Mouse (Mus musculus) spleen, adult 12 weeks (tissue): ENCODE measurements around the gene Ano3.
"Not testable (repeated sequence)": the region's sequence is repeated elsewhere in the genome, so short reads cannot be mapped to it uniquely, and the experiment has no call there.

ENCODE experiments used
- DNase-seq: peaks from one replicate; pipeline ENCODE4 v3.0.0; 2022; ENCODE audit warnings: low spot score

Ano3 gene

DNA sequence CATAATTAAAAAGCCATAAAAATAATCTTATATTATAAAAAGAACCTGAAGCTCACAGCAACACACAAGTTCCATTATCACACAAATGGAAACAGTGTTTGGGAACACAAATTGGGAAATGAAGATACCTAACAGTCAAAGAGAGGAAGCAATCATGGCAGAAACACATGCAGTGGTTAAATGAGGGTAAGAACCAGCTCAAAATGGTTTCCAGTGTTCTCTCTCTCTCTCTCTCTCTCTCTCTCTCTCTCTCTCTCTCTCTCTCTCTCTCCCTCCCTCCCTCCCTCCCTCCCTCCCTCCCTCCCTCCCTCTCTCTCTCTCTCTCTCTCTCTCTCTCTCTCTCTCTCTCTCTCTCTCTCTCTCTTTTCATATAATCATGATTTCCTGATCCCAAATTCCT, at the start of gene Ano3:
Ano3 (minus strand) TSS at position 101 of the 400 bp plus-strand sequence.
- DNase-seq: not testable (repeated sequence)

DNA sequence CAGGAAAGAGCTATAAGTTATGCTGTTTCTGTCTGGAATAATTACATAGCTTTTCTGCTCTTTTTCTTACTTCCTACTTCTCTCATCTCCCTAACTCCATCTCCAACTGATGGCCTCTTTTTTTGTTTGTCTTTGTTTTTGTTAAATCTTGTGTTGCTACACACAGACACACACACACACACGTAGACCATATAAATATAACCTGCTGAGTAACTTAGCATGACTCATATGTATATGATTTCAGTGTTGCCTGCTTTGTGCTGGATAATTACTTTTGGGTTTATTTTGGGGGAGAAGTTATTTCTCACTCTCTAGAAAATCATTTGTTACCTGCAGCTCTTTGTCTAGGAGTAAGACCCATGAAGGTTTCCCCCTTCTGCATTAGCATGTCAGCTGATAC, 39.3 kb upstream of the Ano3 start:
- DNase-seq: no peak

DNA sequence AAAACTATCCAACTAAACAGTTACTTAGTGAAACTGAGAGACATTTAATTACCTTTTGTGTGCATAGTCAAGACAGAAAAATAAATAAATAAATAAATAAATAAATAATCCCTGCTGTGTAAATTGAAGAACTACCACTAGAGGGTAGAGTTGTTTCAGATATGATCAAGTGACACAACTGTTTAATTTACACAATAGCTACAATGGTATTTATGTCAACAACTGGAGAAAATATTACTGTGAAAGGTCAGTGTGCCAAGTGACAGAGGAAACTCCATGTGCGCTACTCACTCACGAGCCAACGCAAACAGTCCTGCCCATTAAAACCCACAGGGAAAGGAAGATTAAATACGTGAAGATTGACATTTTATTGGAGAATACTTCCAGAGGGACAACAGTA, 38.8 kb upstream of the Ano3 start:
- no peak for DNase-seq

DNA sequence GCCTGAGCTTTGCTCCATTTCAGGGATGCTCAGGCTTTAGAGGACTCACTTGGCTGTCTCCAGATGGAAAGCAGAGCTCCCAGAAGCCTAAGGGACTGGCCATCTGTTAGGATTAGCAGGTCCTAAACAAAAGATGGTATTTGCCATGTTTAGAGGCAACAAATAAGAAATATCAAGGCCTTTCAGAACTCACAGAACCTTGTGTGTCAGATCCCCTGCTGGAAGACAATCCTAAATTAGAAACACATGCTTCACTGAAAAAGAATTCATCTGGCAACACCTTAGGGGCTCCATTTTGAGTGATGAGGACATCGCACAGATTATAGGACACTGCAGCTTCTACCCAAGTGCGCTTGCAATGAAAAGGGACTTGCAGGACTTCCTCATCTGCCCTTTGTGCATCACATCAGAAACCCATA, 35.1 kb upstream of the Ano3 start:
- no peak for DNase-seq

DNA sequence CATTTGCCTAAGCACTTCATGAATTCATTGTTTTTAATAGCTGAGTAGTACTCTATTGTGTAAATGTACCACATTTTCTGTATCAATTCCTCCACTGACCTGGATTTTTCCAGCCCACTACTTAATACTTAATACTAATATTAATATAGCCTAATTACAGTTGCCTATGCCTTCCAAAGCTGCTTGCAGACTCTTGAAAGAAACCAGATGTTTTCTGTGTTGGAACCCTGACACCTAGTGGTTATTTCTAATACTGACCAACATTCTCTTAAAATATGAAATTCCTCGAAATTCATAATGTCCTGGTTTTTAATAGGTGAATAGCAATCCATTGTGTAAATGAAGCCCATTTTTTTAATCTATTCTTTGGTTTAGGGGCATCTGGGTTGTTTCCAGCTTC, 31.0 kb upstream of the Ano3 start:
- DNase-seq: no peak

DNA sequence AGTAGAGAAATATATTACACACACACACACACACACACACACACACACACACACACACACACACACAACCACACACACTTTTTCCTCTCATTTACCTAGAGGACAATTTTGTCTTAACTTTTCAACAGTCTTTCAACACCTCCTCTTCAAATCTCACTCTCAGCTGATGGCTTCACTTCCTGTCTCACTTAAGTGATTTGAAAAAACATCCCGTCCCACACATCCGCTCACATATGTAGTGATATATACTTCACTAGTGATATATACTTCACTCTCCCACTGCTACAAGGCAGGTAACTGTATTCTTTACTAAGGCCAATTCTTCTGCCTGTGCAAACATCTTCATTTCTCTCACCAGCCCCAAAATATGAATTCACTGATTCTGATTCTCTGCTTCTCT, 28.9 kb upstream of the Ano3 start:
- no peak for DNase-seq

DNA sequence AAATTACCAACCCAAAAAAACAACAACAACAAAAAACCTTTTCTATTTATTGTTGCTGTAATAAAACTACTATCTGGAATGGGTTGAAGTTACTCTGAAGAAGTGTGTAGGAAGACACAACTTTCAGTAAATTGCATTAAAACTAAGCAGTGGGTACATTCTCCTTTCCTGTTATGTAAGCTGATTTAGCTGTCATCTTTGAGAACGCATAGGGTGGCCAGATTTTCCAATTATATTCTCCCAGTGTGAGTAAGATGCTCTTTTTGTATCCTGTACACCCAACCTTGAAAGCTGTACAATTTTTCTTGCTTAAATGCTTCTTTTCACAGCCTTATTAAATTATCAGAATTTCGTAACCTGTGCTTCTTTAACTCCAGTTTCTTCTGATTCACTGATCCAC, 26.1 kb upstream of the Ano3 start:
- DNase-seq: no peak

DNA sequence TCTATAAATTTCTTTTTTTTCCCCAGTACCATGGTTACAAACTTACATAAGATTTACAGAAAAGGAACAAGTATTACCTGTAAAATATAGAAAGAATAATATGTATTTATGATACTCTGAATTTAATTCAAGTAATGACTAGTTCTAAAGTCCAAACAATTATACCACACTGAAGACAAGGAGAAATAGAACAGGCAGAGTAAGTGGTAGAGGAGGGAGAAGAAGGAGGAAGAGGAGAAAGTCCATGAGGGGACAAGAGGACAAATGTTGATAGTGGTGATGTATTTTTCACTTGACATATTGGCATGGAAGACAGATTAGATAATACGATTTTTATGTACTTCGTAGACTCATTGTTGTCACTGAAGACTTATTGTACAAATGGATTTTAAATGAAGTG, 19.4 kb upstream of the Ano3 start:
- DNase-seq: no peak

DNA sequence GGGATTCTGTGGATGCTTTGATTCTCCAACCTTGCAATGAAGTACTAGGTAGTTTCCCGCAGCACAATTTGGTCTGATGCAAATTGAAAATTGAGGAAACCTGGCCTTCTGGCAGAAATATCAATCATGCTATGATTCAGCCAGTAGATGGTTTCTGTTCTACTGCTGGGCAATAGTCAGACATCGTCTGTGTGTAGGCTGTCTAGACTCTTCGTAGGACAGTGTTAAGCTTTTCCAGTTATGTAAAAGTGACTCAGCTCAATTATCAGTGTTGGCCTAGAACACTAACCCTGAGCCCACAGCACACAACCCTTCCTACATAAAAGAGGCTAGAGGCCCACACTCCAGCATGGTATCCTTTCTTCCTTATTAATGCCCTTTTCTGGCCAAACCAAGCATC, 14.7 kb upstream of the Ano3 start:
- DNase-seq: no peak

DNA sequence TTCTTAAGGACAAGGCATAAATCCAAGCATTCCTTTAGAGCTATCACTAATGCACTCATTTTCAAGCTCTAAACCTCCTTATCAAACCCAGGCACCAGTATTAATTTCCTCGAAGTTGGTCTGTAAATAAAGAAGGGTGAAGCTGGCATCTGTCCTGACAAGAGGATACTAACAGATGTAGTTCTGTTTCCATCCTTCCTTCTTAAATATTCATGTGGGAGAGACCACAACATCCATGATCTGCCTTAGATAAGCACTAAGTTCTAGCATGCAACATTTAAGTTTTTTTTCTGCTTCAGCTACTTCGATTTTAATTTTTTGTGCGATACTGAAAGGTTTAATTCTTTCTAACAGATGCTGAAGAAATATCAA, 305 bp downstream of the Ano3 start:
- DNase-seq: no peak

DNA sequence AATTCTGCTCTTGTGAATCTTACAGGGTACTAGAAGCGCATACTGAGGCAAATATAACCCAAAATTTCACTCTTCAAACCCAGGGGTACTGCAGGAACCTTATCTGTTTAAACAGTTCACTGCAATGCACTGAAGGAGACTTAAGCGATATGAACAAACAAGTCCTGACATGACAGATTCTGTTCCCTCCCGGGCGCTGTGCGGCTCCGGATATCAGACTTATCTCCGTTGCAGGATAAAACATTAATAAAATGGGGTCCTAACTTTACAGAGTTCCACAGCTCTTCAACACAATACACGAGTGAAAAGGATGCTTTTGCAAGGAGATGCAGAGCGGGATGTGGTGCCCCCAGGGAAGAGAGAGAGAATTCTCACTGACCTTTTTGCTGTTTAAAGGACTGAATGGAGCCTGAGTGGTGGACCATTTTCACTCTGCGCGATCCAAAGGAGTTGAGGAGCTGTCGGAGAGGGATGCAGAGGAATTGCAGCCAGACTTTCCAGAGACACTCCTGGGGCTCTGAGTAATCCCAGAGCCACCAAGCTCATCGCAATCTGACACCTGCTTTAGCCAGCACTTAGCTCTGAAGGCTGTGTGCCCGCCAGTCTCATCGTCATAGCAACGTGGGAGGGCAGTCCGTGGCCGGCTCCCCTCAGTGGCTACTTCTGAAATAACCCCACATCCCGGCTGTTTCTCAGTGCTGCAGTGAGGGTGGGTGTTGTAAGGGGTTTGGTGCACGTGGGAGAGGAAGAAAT, 868 bp downstream of the Ano3 start:
- DNase-seq: no peak

DNA sequence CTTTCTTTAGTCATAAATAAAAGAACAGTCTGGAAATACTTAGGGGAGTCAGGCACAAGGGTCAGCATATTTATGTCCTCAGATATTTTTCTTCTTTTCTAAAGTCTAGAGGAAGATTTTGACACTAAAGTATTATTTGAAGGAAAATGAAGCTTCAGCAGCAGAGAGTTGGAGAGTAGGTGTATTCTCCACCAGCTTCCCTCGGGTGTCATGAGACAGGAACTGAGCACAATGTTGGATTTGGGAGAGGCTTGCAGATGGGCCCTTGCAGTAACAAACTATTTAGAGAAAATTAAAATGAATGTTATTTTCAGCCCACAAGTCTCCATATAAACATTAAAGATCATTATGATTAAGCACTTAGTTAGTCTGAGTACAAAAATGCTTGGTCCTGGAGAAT, 5.6 kb downstream of the Ano3 start:
- no peak for DNase-seq

DNA sequence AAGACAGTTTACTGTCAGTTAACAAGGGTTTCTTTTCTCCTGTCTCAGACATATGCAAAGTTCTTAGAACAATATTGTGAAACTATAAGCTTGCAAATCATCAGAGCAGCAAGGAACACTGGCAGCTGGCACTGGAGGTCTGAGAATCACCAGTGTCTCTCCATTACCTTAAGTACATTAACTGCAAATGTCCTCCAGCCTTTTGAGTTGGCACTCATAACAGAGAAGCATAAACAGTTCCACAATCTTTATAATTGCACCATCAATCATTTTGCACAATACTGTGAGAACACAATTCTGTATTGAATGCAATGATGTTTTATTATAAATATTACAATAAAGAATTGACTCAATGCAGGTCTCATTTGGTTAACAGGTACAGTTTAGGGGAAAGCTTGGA, 15.0 kb downstream of the Ano3 start:
- DNase-seq: no peak

DNA sequence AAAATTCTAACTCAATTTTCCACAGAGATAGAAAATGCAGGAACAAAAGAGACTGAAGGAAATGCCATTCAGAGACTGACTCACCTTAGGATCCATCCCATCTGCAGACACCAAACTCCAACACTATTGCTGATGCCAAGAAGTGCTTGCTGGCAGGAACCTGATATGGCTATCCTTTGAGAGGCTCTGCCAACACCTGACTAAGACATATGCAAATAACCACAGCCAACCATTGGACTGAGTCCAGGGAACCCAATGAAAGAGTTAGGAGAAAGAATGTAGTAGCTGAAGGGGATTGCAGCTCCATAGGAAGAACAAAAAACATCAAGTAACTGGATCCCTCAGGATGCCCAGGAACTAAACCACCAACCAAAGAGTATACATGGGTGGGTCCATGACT, 21.6 kb downstream of the Ano3 start:
- no peak for DNase-seq

DNA sequence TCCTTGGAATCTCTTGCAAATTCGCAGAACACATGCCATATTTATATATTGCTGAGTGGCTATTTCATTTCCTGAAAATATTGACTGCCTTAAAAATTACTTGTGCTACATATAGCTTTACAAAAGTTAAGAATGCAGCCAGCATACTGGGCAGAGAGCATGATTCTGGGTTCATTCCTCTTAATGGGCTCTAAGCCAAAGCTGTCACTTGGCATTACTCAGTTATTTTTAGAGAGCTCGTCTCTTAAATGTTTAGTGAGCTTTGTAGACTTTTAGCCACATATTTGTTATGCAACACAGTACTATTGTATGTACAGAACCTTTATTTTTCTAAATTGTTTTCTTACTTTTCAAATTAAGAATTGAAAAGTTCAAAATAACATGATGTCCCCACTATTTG, 41.2 kb downstream of the Ano3 start:
- no peak for DNase-seq

DNA sequence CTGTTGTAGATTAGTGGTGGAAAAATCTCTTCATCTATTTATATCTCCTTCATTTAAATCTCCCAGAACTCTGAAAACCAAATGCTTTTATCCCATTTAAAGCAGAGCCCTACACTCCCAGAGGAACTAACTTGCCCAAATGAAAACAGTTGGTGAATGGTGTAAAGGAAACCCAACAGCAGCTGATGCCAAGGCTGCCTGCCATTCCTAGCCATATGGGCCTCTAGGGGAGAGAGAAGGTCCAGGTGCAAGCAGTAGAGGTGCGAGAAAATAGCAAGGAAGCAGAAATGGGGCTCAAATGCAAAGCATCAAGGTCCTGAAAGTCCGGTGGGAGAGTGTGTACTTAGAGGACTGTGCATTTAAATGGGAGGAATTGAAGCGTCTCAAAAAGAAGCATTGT, 44.2 kb downstream of the Ano3 start:
- no peak for DNase-seq

DNA sequence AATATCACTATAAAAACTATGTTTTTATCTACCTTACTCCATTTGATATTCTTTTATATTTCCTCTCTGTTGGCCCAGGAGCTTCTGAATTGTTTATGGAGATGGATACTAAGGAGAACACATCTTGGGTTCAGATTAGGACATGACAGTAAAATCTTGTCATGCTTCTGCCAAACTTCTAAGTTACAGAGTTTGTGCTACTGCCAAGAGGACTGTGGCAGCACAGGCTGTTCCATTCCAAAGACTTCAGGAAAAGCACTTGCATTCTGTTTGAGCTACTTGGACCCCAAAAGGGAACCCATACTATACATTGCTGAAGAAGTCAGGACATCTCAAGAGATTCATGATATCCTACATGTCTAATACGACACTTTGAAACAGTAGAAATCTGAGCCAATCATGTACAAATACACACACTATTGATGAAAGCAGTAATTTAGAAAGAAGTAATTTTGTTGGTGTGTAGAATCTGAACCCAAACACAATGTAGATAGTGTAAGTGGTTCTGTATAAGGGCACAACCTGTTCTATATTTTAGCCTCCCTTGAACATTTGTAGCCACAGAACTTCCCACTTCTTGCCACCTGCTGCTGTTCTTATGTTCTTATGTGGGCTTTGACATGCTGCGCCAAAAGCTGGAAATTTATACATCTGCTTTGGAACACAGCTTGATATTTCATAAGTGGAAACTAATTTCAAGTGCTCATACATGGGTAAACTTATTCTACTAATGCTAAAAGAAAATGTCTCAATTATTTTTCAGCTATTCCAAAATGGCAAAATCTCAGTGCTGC, 54.0 kb downstream of the Ano3 start:
- no peak for DNase-seq

DNA sequence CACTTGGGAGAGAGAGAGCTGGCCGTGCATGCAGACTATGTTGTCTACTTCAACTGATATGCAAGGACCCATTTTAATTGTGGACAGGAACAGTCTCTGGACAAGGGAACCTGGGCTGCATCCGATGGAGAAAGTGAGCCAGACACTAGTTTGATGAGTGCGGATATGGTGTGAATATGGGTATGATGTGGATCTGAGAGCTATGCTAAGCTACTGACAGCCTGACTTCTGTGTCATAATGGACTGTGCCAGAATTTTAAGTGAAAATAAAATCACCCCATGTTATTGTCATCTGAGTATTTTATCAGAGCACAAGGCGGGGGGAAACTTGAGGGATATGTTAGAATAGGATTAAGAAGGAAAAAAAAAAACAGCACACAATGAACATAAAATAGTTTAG, 79.1 kb downstream of the Ano3 start:
- no peak for DNase-seq

DNA sequence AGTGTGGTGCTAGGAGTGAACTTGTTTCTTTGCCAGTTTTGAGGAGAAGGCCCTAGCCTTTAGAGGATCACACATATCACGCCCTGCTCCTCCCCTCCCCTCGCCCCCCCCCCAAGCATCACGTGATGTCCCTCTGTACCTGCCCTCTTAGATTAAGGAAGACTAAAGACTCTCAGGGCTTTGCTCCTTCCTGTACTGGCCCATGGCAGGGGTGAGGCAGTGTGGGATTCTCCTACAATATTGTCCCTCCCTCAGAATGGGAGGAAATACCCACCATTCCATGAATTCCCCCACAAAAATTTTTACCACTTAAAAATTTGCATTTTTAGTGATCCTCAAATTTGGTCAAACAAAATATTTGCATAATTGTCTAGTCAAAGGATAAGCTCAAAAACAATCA, 85.1 kb downstream of the Ano3 start:
- DNase-seq: no peak

DNA sequence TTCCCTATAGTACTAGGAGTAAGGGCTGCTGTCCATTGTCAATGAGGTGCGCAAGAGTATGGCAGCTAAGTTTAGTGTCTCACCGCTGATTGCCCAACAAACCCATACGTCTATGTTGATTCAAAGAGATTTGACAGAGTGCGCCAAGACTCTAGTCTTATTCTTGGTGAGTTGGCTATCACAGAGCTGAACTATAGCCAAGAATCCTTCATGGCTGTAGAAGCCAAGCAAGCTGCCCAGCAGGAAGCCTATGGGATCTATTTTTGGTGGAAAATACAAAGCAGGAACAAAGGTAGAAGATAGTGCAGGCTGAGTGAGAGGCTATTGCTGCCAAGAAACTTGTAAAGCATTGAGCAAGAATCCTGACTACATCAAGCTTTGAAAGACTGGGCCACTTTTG, 87.3 kb downstream of the Ano3 start:
- no peak for DNase-seq

DNA sequence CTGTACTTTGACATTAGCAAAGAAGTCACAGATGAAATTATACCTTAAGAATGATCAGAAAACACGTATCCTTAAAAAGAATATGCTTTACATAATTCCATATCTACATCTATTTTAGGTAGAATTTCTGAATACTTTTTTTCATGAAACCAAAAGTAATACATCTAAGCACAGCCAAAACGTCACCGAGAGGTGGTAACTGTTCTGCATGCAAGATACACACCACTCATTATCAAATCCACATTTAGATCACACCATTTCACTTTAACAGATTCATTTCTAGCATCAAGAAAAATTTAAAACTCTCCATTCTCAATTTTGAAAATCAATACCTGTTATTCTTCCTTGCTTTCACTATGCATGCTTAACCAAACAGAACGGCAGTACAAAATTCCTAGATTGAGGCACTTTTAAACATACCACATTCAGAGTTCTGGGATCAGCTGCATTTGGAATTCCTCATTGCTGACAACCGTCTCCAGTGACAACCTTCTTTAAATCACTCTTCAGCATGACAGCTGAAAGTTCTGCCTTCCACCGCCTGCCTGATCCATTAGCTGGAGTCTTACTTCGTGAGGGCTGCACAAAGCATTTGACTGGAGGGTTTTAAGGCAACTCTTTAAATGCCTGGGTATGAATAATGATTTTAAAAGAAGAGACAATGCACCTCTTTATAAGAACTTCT, 111.0 kb downstream of the Ano3 start:
- DNase-seq: no peak

DNA sequence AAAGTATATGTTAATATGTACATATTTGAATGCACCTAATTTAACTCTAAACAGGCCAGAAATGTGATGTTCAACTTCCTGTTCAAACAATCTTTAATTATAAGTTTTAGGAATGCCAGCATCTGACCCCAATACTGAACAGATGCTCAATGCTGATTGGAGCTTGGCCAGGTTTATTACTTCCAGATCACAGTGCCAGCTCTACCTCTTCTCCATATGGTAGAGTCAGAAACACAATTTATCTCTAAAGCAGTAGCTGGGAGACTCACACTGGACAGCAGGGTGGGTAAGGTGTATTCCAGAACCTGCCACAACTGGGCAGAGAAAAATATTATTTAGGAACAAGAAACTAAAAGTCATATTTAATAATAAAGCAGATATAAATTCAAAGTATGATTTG, 134.5 kb downstream of the Ano3 start:
- no peak for DNase-seq

DNA sequence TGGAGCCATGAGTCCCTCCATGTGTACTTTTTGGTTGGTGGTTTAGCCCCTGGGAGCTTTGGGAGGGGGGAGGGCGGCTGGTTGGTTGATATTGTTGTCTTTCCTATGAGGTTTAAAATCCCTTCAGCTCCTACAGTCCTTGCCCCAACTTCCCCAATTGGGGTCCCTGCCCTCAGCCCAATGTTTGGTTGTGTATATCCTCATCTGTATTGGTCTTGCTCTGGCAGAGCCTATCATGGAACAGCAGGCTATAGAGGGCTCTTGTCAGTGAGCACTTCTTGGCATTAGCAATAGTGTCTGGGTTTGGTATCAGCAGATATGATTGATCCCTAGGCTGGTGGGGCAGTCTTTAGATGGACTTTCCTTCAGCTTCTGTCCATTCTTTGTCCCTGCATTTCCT, 135.8 kb downstream of the Ano3 start:
- no peak for DNase-seq
